ENCODE assay signal across 13 mouse cellular contexts in genomic region chr1:139146306-139146705, GRCm38 (mm10).
"Had no signal": no experiment of that assay in that cellular context is flagged by ENCODE, and none has a peak within 500 bp of the region (broad histone marks: within the 10 kb centered on the region; RNA-seq: fewer than 3 reads in every experiment).

No protein-coding gene starts in this region.

- DNase-seq: lung, embryonic 14.5 days; lung, postnatal 10 days; lung, postnatal 4 days; midbrain, embryonic 14.5 days; retina, postnatal 1 day; right cerebral cortex, adult 18-20 months; right cerebral cortex, postnatal 25 days; right cerebral cortex, postnatal 4 days; spleen, adult 18-20 months; thymus, adult 18-20 months; thymus, postnatal 14 days; thymus, postnatal 36 days had no signal

- ATAC-seq: midbrain, embryonic 16.5 days had no signal
